Mouse (Mus musculus) frontal cortex, postnatal 14 days (tissue): ENCODE data around the gene Tmem95.

Source experiments
- DNase-seq, 2 experiments: peaks; one replicate each; pipeline ENCODE4 v3.0.0; 2022; ENCODE audit warnings: low spot score in 2 of 2

Gene Tmem95

DNA sequence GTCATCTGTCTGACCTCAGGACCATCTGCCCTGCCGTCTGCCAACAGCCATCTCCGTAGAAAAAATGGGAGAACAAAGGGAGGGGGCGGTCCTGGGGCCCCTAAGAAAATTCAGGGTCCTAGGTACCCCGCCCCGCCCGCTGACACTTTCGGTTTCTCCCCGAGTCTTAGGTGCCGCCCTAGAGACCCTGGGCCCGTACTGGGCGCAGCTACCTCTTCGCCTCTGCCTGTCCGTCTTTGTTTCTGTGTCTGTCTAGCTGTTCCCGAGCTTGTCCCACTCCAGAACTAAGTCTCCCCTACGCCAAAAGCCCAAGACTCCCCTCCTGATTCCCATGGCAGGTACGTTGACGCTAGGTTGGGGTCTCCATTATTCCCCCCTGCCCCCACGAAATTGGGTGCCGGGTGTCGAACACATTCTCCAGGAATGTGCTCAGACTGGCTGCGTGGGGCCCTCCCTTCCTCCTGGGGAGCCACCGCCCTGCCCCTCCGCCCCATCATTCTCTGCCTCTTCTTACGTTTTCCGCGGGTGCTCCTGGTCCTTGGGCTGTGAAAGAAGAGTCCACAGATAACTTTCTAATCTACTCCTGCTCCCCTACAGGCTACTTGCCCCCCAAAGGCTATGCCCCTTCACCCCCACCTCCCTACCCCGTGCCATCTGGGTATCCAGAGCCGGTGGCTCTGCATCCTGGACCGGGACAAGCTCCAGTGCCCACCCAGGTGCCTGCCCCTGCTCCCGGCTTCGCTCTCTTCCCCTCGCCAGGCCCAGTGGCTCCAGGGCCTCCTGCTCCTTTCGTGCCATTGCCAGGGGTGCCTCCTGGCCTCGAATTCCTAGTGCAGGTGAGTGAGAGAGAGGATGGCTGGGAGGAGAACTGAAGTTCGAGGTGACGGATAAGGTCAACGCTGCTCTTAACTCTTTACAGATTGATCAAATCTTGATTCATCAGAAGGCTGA lies 30.8 kb downstream of the Tmem95 start:
- no peak for DNase-seq

DNA sequence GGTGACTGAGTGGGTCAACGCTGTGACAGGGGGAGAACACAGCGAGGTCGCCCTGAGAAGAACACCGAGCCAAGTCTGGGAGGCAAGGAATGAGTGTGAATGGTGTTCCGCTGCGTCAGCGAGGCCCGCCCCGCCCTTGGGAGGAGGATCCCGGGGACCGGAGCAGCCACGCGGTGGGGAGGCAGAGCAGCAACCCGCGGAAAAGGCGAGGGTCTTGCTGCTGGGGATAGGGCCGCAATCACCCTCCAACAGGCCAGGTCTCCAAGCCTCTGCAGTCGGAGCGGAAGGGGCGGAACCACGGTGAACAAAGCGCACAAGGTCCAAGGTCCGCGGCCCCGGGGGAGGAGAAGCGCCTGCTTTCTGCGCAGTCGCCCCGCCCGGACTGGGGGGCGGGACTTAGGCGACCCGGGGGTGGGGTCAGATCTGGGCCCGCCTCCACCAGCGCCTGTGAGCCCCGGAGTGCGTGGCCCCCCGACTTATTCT lies 31.6 kb downstream of the Tmem95 start, which contains the start of gene Plscr3:
Gene Plscr3, plus strand, starts transcription at position 179 of the 483 bp plus-strand sequence.
- peak; percentile 80 to 83 for DNase-seq

DNA sequence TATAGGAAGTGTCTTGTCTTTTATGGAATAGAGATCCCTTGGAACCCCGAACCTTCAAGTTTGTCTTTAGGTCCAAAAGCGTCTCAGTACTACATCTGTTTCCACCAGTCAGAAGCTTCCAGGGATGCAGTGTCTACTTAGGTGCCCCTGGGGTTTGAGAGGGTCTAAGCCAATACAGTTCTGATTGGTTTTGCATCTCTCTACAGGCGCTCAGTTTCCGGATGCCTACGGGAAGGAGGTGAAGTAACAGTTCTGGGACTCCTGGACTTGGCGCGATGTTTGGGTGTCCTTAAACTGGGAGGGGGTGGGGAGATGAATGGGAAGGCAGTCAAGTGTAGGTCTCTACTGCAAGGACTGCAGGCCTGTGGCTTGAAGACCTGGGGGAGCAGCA lies 39.1 kb downstream of the Tmem95 start:
- DNase-seq: no peak

DNA sequence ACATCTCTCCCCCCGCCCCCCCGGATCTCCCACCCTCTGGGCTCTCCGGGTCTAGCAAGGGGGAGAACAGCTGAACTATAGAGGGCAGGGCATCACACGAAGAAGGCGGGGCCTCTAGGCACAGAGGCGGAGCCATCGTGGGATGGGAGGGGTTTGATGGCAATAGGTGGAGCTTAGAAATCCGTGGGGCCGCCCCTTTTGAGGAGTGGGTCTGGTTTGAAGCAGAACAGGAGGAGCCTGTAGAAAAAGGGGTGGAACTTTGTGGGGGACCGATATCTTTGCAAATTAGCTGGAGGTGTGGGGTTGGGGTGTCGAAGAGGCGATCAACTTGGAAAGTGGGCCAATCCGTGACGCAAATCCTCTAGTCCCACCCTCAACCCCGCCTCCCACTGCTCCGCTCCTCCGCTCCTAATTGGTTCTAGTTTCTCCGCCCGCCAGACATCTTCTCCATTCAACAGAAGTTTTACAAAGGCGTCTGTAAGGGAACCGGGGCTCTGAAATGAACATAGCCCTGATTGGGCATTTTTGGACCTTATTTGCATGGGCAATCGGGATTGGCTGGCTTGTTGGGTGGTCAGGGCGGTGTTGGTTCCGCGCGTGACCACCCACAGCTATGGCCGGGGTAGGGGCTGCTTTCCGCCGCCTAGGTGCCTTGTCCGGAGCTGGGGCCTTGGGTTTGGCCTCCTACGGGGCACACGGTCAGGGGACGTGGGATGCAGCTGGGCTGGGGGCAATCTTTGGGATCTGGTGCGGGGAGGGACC lies 39.7 kb downstream of the Tmem95 start, which contains the start of gene Tmem256:
Gene Tmem256, plus strand, starts transcription at position 563 of the 762 bp plus-strand sequence.
- DNase-seq: peak; percentile 95 to 98

DNA sequence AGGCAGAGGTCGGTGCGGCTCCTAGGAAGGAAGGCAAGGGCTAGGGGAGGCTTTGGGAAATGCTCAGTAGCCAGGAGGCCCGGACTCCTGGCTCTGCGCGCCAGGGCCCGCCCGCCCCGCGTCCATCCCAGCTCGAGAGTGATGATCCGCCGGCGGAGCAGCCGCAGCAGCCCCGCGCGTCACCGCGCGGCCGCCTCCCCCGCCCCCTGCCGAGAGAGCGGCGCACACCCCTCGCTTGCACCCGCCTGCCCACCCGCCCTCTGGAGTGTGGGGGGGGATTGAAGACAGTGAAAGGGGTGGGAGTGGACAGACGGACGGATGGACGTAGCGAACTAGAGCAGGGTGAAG lies 40.2 kb downstream of the Tmem95 start, which contains the start of gene Nlgn2:
Gene Nlgn2, minus strand, starts transcription at position 181 of the 348 bp plus-strand sequence.
- DNase-seq: no peak

DNA sequence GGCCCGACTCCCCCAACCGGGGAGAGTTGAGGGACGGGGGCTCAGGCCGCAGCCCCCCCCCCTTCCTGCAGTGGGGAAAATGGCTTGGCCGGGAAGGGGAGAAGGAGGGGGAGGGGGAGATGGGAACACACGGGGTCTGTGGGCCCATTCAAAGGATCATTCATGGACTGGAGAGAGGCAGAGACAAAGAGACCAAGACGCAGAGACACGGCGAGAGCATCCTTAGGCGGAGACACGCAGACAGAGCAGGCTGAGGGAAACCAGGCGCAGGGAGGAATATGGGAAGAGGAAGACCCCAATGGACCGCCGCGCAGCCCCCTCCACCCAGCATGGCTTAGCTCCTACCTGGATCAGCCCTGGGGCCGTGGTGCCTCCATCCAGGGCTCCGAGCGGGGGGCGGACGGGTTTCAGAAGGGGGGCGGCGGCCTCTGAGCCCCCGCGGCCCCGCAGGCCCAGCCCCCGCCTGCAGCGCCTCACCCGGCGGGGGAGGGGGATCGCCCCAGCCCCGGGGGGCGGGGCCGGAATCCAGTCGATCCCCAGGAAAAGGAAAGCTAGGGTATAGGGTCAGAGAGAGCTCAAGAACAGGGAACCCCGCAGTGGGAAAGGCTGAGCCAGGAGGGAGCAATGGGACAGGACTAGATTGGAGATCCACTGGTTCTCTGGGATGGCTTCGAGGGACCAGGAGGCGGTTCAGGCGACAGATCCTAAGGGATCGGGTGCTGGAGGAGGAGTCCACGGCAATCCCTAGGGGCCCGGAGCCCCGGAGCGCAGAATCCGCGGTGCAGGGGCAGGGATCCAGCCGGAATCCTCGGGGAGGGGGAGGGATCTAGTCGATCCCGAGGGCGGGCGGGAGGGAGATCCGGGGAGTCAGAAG lies 40.9 kb downstream of the Tmem95 start:
- peak; percentile 42 to 43 for DNase-seq

DNA sequence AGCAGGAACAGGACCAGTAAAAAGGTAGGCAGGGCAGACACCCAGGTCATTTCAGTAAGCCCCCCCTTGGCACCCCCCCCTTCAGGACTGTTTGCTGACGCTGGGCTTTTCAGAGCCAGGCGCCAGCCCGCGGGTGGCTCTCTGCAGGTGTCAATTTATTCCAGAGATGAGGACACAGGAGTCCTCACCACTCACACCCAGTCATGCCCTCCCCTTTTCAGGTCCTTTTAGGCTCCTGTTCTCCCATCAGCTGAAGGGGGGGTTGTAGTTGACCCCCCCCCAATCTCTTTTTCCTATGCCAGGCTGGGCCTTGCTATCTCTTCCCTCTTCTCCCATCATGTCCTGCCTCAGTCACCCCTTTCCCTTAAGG lies 41.9 kb downstream of the Tmem95 start:
- no peak for DNase-seq

DNA sequence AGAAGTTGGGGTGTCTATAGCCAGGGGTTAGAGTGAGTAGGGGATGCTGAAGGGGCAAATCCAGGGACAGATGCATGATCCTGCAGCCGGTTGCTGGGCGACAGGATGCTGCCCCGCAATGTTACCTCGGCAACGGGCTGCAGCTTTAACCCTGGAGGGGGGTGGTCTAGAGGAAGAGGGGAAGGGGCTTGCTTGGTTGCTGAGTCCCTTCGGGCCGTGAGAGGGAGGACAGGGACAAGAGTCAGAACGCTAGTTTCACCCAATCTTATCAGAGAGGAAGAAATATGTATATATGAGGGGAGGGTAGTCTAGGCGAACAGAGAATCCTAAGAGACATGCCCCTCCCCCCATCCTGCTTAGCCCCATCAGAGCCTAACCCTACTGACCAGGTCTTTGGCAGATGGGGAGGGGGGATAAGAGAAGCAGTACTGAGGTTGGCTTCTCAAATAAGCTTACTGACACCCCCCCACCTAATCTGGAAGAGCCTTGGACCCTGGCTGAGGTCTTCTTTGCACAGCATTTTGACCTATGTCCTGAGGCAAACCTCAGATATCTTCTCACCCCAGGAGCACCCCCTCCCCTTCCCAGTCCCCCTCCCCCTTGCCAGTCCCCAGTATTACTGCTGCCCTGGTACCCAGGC lies 42.4 kb downstream of the Tmem95 start:
- no peak for DNase-seq

DNA sequence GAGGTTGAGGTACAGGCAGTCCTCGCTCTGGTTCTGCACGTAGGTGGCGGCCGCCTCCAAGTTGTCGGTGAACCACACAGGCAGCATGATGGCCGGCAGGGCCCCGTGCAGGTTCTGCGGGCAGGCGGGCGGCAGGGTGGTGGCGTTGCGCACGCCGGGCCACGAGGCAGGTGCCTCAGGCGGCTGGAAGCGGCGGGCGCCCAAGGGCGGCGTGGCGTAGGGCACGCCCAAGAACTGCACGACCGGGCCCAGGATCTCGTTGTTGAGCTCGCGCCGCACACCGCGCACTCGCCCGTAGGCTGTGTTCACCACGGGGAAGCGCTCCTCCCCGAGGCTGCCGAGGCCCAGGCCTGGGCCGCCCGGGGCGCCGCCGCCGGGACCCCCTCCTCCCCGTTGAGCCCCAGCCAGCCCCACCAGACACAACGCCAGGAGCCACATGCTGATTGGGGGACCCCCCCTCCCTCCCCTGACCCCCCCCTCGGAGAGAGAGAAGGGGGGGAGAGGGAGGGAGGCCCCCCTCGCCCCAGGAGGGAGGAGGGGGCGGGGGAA lies 43.7 kb downstream of the Tmem95 start:
- no peak for DNase-seq

DNA sequence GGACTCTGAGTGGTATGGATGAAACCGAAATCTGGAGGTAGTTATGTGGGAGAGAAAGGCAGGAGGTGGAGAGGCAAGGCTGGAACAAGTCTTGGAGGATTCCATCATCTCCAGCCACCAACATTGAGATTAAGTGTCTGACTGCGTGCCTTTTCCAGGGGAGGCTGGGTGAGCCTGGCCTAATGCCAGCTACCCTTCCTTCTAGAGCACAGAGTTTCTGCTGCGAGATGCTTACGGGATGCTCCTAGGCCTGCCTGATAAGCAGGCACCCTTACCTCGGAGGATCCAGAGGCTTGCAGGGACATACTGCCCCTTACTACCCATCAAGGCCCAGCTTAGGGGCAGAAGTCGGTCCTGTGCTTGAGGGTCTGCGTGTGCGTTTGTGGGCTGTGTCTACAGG lies 44.3 kb downstream of the Tmem95 start:
- no peak for DNase-seq

DNA sequence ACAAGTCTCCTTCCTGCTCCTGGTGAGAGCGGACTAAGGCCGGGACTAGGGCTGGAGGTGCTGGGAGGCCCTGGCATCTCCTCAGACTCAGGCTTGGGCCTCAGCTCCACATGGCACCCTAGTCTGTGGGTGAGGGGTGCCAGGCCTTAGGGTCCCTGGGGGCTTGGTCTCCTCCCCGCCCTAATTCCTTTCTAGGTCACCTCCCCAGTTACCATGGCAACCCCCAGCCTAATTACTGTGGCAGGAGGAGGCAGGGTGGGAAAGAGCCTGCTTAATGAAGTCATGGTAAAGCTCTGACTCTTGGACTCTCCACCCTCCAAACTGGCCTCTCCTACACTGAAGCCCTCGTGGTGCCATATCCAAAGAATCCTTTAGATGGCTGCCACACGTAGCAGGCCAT lies 49.0 kb downstream of the Tmem95 start:
- DNase-seq: no peak
